Mouse (Mus musculus): Measurements from ENCODE around the gene Prex1.

Gene Prex1

GRCm38 (mm10) chr2:166632571-166633361 is 80.9 kb downstream of the Prex1 start:
- no peak for DNase-seq (ENCODE audit: low read depth)

- no peak for DNase-seq (ENCODE audit: low read depth)
Measured at GRCm38 (mm10) chr2:166631621-166632171, 81.9 kb downstream of the Prex1 start.

GRCm38 (mm10) chr2:166631189-166631588 is 82.4 kb downstream of the Prex1 start:
- DNase-seq (ENCODE audit: low read depth): no peak

DNA sequence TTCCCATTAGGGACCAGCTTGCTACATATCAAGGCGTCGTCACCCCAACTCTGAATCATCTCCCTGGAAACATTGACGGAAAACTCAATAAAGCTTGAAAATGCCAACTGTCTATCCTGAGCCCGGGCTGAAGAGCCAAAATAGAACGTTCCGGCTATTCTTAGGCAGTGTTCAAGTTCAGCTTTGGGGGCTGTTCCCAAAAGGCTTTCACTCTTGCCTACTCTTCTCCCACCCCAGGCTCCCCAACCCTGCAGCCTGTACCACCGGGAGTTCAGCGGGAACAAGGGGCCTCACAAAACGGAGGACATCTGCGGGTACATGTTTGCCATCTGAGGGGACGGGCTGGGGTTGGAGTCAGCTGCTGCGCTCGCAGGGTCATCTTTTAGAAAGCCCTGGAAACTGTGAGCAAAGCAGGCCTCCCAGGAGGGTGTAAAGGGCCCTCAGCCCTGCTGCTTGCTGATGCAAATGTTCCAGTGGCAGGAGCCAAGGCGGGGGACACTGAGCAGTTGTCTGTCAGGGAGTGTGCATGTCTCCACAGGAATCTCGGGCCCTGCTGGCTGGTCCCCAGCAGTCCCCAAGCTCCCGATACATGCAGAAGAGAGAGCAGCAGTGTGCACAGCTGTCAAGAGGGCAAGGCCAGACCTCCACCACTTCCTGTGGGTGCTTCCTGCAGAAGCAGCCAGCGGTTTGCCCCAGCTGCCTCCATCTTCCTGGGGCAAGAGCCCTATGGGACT is 83.5 kb downstream of the Prex1 start:
- DNase-seq (ENCODE audit: low read depth): peak; percentile 47

DNA sequence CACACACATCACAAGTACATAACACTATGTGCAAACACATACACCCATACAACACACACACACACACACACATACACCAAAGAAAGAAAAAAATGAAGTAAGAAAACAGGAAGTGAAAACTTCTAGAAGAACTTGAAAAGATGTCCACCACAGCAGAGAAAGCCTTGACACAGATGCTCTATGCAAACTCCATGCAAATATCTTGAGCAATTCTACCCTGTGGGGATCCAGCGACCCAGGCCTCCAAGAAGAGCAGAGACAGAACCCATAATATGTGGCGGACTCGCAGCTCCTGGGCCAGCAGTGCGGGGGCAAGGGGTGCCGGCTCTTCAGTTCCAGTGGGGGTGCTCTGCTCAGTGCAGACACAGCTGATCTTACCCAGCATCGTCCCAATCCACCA is 86.1 kb downstream of the Prex1 start:
- DNase-seq (ENCODE audit: low read depth): no peak

DNA sequence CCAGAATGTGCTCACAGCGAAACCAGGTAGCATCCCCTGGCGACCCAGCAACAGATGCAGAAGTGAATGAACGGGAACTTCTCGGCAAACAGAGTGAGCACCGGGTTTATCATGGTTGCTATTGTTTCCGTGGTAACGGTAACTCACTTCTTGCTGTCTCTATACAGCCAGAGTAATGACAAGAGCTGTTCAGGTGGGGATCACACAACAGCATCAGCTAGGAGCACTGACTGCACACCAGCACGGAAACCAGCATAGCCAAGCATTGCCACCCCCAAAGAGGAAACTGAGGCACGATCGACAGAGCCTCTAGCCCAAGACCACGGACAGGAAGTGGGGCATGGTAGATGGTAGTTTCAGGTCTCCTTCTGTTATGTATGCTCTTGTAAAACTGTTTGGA is 88.4 kb downstream of the Prex1 start:
- no peak for DNase-seq (ENCODE audit: low read depth)

- DNase-seq (ENCODE audit: low read depth): no peak
Measured at GRCm38 (mm10) chr2:166623081-166623567, 90.5 kb downstream of the Prex1 start.

GRCm38 (mm10) chr2:166622590-166622989 is 91.0 kb downstream of the Prex1 start:
- no peak for DNase-seq (ENCODE audit: low read depth)

DNA sequence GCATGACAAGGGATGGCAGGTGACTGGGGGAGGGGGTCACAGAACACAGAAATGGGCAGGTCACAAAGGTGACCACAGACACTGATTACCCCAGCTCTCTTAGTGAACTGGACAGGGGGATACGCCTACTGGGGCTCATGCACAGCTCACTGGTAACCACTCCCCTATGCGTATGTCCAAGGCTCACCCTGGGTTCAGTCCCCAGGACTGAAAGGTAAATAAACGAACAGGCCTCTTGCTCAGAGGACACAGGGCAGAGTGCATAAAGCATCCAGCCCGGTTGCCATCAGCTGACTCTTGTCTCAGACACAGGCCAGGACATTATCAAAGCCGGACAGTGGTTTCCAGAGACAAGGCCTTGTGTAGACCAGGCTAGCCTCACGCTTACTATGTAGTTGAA is 91.6 kb downstream of the Prex1 start:
- DNase-seq (ENCODE audit: low read depth): no peak

- peak; percentile 57 for DNase-seq (ENCODE audit: low read depth)
Measured at GRCm38 (mm10) chr2:166620529-166621466, 92.8 kb downstream of the Prex1 start.

DNA sequence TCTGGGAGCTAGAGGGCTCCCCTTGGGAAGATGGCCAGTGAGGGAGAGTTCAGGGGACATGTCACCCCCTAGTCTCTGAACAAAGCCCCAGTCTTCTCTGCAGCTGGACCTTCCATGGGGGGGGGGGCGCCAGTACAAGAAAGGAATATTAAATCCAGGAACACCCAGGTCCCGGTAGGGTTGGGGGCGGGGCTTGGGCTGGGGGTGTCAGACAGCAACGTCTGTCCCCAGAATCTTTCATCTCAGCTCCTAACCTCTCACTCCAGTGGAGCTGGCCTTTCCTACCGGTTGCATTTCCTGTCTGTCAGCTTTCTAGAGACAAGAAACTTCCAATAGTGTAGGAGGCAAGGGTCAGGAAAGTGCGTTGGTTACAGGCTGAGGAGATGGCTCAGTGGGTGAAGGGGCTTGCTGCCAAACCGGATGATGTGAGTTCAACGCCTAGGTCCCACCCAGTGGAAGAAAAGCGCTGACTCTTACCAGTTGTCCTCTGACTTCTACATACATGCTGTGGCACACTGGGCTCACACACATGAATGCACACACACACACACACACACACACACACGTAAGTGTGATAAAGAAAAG is 93.6 kb downstream of the Prex1 start:
- no peak for DNase-seq (ENCODE audit: low read depth)

DNA sequence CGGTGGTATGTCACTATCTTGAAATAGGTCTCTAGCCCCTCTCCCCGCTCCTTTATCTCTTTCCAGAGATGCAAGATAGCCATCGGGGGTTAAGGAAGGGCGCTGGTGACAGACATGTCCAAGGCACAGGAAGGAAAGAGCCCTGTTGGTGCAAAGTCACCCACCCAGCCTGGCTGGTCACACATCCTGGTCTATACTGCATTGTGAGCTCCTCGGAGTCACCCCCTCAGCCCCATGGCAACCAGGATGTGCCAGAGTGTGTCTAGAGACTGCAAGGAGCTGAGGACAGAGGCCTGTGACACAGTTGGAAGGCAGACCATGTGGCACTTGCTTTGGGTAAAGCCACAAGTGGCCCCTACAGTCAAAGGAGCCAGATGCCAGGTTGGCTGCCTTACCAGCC is 94.4 kb downstream of the Prex1 start:
- no peak for DNase-seq (ENCODE audit: low read depth)

DNA sequence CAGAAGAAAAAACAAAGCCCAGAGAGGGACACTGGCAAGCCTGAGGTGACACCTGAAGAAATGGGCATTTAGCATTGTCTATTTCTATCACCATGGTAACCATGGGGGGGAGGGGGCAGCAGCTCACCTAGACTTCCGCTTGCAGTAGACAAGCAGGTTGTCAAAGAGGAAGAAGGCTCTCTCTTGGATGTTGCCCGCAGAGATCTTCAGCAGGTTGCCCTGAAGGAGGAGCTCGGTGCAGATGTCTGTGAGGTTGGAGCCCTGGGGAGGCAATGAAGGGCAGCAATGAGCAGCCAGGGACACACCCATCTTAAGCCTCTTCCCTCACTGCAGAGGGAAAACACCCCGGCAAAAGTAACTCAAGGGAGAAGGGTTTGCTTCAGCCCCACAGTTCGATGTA is 95.9 kb downstream of the Prex1 start:
- DNase-seq (ENCODE audit: low read depth): no peak

GRCm38 (mm10) chr2:166615338-166616075 is 98.1 kb downstream of the Prex1 start:
- DNase-seq (ENCODE audit: low read depth): no peak

GRCm38 (mm10) chr2:166610271-166610670 is 103.4 kb downstream of the Prex1 start:
- no peak for DNase-seq (ENCODE audit: low read depth)

- no peak for DNase-seq (ENCODE audit: low read depth)
Measured at GRCm38 (mm10) chr2:166608509-166608908, 105.1 kb downstream of the Prex1 start.

GRCm38 (mm10) chr2:166606481-166607245 is 107.0 kb downstream of the Prex1 start:
- DNase-seq (ENCODE audit: low read depth): no peak

DNA sequence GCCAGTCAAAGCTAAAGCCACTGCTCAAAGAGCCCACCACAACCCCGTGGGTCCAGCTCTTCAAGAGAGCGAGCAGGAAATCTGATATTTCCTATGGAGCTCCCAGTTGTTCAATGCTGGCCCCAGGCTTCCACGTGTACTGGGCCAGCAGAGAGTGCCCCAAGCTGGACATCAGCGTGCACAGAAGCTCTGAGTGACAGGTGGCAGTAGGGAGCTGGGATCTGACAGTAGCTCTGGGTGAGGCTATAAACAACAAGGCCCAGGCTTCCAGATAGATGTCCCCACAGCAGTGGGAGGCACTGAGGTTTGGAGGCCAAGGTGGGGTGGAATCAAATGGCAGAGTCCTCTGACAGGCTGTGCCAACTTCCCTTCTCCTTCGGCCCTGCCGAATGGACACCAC is 107.6 kb downstream of the Prex1 start:
- DNase-seq (ENCODE audit: low read depth): no peak

- DNase-seq (ENCODE audit: low read depth): no peak
Measured at GRCm38 (mm10) chr2:166605164-166605831, 108.3 kb downstream of the Prex1 start.

All from c-Kit-positive CD71-negative TER-119-negative erythroid progenitor cells, embryonic 14.5 days (primary cell).